Mouse (Mus musculus) neural tube, embryonic 12.5 days (tissue): Measurements from ENCODE around the gene Tex29. TPM values are rescaled to one million over a fixed set of nuclear protein-coding genes. Genes with fewer than 3 reads are reported as not detected.

Experiments used
- ATAC-seq: fragments of 200-750 bp; cut with Nextera tagmentation; 2 replicates; pipeline ENCODE4 v1.8.0; 2017; ENCODE audit warnings: low read depth, mild to moderate bottlenecking, moderate TSS enrichment, moderate library complexity; ENCODE audit not compliant: low FRiP score
- H3K27ac ChIP-seq: fragments of 300-500 bp; sonication (generic); 2 replicates; pipeline ENCODE4 v1.5.1; 2016
- H3K27me3 ChIP-seq: fragments of 300-500 bp; sonication (generic); replicated peaks from 2 replicates; pipeline ENCODE4 v1.6.1; 2016; ENCODE audit warnings: mild to moderate bottlenecking
- H3K36me3 ChIP-seq: fragments of 300-500 bp; sonication (generic); 2 replicates; pipeline ENCODE4 v1.6.1; 2016; ENCODE audit warnings: mild to moderate bottlenecking
- H3K4me1 ChIP-seq: fragments of 300-500 bp; sonication (generic); 2 replicates; pipeline ENCODE4 v1.6.1; 2016
- H3K4me2 ChIP-seq: fragments of 300-500 bp; sonication (generic); replicated peaks from 2 replicates; pipeline ENCODE4 v1.6.1; 2016; ENCODE audit warnings: mild to moderate bottlenecking
- H3K4me3 ChIP-seq: fragments of 300-500 bp; sonication (generic); 2 replicates; pipeline ENCODE4 v1.5.1; 2016
- H3K9ac ChIP-seq: fragments of 300-500 bp; sonication (generic); 2 replicates; pipeline ENCODE4 v1.6.1; 2016; ENCODE audit warnings: mild to moderate bottlenecking
- H3K9me3 ChIP-seq: fragments of 300-500 bp; sonication (generic); 2 replicates; pipeline ENCODE4 v1.6.1; 2016; ENCODE audit warnings: mild to moderate bottlenecking
- WGBS: fragments of 180-500 bp; shearing (Covaris S2); methylation state at CpG from one replicate; pipeline ENCODE4 v1.1.7; 2016; 5-methylcytosine and 5-hydroxymethylcytosine counted together
- polyA plus RNA-seq: library from polyadenylated mRNA; unstranded; fragments of >200 nt; fragmentation: Nextera tagmentation; extraction: Ambion mirVana; gene quantifications from 2 replicates; pipeline ENCODE4 v1.2.1, GENCODE M21; 2016

Gene Tex29
- polyA plus RNA-seq, 1 experiment from 2014 or later = 0.24 TPM

DNA sequence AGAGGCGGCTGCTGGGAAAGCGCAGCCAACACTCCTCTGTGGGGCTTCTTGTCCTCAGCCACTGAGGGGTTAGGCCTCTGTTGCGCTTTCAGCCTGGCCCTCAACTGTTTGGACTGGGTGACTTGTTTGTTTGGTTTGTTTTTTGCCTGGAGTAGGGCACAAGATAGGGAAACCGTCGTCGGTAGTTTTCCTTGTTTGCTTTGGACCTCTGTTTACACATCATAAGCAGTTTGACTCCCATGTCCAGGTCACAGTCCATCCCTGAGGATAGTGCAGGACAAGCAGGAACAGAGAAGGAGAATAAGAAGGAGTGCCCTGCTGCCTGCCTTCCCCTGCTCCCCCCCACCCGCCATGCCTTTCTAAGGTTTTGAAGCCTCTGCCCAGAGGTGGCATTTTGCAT is 26.5 kb upstream of the Tex29 start:
- no peaks in the 10 kb centered on the region for H3K27me3 ChIP-seq
- no peaks in the 10 kb centered on the region for H3K9me3 ChIP-seq
- H3K4me2 ChIP-seq = no peak overlapping the region
- H3K4me1 ChIP-seq = no peaks in the 10 kb centered on the region
- H3K4me3 ChIP-seq = no peak overlapping the region
- peaks cover 95% of the 10 kb centered on the region for H3K36me3 ChIP-seq
- ATAC-seq = no peak
- no peak overlapping the region for H3K27ac ChIP-seq
- 84% methylated on average over 7 of the region's 7 CpGs for WGBS
- H3K9ac ChIP-seq = no peak overlapping the region

DNA sequence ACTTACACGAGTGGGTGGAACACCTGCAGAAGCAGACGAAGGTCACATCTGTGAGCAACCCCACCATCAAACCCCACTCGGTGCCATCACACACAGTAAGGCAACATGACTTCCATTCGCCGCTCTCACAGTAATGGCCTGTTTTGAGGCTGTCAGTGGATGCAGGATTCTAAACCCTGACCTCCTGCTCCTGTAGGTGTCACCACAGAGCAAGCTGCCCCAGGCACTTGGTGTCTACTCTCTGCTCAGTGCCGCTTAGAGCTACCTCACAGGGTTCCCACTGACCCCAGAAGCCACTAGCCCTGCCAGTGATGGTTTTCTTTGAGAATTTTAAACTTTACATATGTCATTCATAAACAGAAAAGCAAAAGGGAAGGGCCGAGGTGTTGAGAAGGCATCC is 25.1 kb upstream of the Tex29 start:
- Histone ChIP-seq H3K36me3 (peaks cover 95% of the 10 kb centered on the region), H3K27ac (no peak overlapping the region), H3K4me3 (no peak overlapping the region), H3K4me1 (no peaks in the 10 kb centered on the region), H3K4me2 (no peak overlapping the region), H3K9ac (no peak overlapping the region), H3K27me3 (no peaks in the 10 kb centered on the region), H3K9me3 (no peaks in the 10 kb centered on the region)
- 83% methylated on average over 7 of the region's 7 CpGs for WGBS
- ATAC-seq = no peak

DNA sequence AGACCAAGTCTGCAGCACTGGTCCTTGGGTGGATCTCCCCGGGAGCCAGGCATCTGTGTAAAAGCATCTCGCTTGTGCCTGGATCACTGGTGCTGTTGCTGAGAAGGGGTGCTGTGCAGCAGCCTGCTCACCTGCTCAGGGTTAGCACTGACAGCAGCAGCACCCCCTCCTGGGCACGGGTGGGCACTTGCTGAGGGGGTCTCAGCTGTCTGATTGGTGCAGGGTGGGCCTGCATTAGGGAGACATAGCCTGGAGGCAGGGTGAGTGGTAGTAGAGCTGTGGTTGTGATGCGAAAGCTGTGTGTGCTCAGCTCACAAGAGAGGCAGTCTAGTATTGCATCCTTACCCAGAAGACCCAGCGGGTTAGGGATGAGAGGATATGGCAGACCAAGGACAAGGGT is 20.1 kb upstream of the Tex29 start:
- Histone ChIP-seq H3K4me1 (no peaks in the 10 kb centered on the region), H3K9me3 (no peaks in the 10 kb centered on the region), H3K27me3 (no peaks in the 10 kb centered on the region), H3K9ac (no peak overlapping the region), H3K4me2 (no peak overlapping the region), H3K27ac (no peak overlapping the region), H3K36me3 (peaks cover 96% of the 10 kb centered on the region), H3K4me3 (no peak overlapping the region)
- 91% methylated on average over 5 of the region's 5 CpGs for WGBS
- no peak for ATAC-seq

DNA sequence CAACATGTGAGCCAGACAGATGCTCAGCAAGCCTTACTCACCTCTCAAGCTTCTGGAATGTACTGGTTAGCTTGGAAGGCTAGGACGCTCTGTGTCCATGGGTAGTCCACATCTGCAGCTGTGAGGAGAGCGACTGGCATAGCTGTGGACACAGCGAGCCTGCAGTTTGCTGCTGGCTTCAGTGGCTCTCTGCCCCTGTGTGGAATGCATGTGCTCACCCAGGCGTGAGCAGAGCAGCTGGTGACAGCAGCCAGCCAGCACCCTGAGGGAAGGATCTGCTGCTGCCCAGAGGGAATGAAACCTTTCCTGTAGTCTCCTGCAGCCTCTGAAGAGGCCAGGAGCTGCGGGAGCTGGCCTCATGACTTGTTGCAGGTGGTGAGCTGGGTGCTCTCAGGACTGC is 19.7 kb upstream of the Tex29 start:
- ATAC-seq = no peak
- peaks cover 96% of the 10 kb centered on the region for H3K36me3 ChIP-seq

DNA sequence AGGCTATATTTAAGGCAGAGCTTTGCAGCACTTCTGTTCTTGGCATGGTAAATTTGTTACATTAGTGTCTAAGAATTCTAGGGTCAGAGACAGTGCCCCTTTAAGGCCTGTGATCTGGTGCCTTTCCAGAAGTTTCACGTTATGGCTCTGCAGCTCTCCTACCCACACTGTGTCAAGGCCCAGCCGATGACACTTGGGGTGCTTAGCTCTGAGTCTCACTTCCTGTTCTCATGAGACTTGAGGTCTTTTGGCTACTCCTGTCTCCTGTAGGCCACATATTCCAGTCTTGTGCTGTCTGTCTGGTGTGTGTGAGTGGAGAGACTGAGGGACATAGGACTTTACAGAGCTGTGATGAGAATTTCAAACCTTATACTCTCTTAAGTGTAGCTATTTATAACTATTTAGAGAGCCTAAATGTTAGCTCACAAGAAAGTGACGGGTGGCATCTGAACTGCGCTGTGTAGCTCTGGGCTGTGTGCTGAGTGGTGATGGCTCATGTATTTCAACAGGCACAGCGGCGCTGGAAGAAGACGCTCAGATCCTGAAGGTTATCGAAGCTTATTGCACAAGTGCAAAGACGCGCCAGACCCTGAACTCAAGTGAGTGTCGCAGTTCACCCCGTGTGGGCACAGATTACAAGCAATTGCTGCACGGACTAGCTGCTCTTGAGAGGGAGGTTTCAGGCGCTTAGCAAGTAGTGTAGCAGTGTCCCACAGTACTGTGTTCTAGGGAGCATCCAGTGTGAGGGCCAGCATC is 18.6 kb upstream of the Tex29 start:
- Histone ChIP-seq H3K4me3 (no peak overlapping the region), H3K4me2 (no peak overlapping the region), H3K4me1 (no peaks in the 10 kb centered on the region), H3K9ac (no peak overlapping the region), H3K27me3 (no peaks in the 10 kb centered on the region), H3K27ac (no peak overlapping the region), H3K36me3 (peaks cover 96% of the 10 kb centered on the region), H3K9me3 (no peaks in the 10 kb centered on the region)
- no peak for ATAC-seq
- 95% methylated on average over 14 of the region's 14 CpGs for WGBS

More for the DNA sequence above, 19.7 kb upstream of the Tex29 start:
- no peak overlapping the region for H3K27ac ChIP-seq
- H3K4me3 ChIP-seq = no peak overlapping the region
- no peak overlapping the region for H3K4me2 ChIP-seq
- WGBS = 86% methylated on average over 5 of the region's 5 CpGs
- H3K9me3 ChIP-seq = no peaks in the 10 kb centered on the region
- no peak overlapping the region for H3K9ac ChIP-seq
- H3K27me3 ChIP-seq = no peaks in the 10 kb centered on the region
- H3K4me1 ChIP-seq = no peaks in the 10 kb centered on the region

DNA sequence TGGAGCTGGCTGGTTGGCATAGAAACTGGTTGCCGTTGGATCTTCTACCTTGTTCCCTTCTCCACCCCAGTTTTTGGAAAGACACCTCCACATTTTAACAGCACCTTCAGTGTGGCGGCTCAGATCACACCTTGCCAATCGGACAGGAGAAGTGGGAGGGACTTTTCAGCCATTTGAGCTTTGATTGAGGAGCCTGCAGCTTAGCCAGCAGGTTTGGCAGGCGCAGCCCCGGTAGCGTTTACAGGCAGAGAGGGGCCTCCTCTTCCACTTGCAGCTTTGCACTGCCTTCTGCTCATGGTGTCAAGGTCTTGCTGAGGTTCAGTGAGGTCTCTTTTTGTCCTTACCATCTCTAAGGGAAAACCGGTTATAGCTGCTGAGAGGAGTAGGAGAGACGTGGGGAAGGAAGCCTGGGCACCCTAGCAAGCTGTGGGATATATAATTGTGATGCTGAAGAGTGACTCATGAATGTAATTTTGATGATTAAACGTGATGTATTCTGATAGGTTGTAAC is 17.7 kb upstream of the Tex29 start:
- 83% methylated on average over 9 of the region's 9 CpGs for WGBS
- Histone ChIP-seq H3K27ac (no peak overlapping the region), H3K4me3 (no peak overlapping the region), H3K9ac (no peak overlapping the region), H3K4me1 (no peaks in the 10 kb centered on the region), H3K4me2 (no peak overlapping the region), H3K9me3 (no peaks in the 10 kb centered on the region), H3K27me3 (no peaks in the 10 kb centered on the region), H3K36me3 (peaks cover 96% of the 10 kb centered on the region)
- no peak for ATAC-seq

DNA sequence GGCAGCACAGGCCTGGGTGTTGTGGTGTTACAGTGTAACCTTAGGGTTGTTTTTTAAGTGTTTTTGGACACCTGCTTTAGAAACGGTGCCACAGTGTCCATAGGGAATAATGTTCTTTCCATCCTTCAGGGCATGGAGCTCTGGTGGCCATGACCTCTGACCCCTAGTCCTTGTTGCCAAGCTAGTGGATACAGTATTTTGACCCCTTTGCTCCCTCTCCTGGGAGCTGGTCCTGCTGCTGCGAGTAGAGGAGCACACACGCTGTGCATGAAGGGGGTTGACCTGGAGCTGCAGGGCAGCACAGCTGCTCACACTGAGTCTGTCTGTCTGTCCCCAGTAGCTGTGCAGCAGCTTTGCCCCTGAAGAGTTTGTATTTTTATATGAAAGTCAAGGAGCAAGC is 14.5 kb upstream of the Tex29 start:
- H3K4me1 ChIP-seq = peaks cover 9% of the 10 kb centered on the region
- H3K9me3 ChIP-seq = no peaks in the 10 kb centered on the region
- H3K9ac ChIP-seq = no peak overlapping the region
- ATAC-seq = no peak
- 56% methylated on average over 3 of the region's 3 CpGs for WGBS
- peaks cover 75% of the 10 kb centered on the region for H3K36me3 ChIP-seq
- no peak overlapping the region for H3K27ac ChIP-seq
- H3K4me2 ChIP-seq = no peak overlapping the region
- no peaks in the 10 kb centered on the region for H3K27me3 ChIP-seq
- no peak overlapping the region for H3K4me3 ChIP-seq

DNA sequence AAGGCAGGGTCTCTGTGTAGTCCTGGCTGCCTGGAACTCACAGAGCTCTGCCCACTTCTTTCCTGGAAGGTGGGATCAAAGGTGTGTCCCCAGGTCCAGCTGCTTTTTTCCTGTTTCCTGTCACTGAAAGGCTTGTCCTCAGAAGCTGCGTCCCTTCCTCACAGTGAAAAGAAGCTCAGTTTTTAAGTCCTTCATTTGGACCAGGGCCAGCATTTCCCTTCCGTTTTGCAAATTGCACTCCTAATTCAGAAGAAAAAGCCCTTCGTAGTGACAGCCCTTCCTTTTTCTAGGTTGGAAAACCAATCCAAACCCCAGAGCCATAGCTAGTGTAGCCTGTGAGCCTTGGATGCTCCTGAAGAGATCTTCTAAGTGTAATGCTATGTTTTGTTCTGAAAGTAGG is 13.0 kb upstream of the Tex29 start:
- Histone ChIP-seq H3K9me3 (no peaks in the 10 kb centered on the region), H3K27me3 (no peaks in the 10 kb centered on the region), H3K4me2 (no peak overlapping the region), H3K27ac (no peak overlapping the region), H3K36me3 (peaks cover 65% of the 10 kb centered on the region), H3K4me1 (peaks cover 9% of the 10 kb centered on the region), H3K4me3 (no peak overlapping the region), H3K9ac (no peak overlapping the region)
- WGBS = 83% methylated on average over 3 of the region's 3 CpGs
- ATAC-seq = no peak

DNA sequence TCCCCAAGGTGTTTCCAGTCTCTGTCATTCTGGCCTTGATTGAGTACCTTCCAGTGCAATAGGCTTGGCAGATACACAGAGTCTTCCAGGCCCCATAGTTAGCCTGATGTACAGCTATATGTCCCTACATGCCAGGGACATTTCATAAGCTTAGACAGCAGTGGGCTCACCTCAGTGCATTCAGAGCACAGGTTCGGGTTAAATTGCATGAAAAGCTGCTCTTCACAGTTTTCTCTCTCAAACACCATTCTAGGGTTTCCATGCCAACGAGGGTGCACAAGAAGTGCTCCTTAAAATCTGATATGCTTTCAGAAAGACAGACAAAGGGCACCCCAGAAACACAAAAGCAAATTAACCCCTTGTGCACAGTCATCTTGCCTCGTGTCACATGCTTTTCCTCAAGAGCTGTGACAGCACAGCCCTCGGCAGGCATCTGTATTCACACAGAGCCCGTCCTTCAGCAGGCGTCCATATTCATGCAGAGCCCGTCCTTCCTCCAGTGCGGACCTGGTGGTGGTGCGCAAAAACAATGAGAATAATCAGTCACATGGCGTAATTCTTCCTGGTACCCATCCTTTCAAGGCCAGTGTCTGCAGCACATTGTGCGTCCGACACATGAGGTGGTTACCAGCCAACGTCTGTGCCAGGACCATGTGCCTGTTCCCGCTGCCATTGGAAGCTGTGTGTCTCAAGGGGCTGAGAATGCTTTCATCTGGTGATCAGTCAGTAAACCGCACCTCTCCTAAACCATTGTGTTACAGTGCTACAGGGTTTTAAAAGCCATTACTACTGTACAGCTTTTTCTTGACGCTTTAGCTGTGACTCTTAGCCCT is 9.8 kb upstream of the Tex29 start:
- H3K27ac ChIP-seq = no peak overlapping the region
- peaks cover 67% of the 10 kb centered on the region for H3K36me3 ChIP-seq
- H3K4me2 ChIP-seq = no peak overlapping the region
- 42% methylated on average over 16 of the region's 16 CpGs for WGBS
- no peak overlapping the region for H3K9ac ChIP-seq
- H3K9me3 ChIP-seq = no peaks in the 10 kb centered on the region
- H3K27me3 ChIP-seq = no peaks in the 10 kb centered on the region
- H3K4me1 ChIP-seq = peaks cover 9% of the 10 kb centered on the region
- H3K4me3 ChIP-seq = no peak overlapping the region
- ATAC-seq = 0 out of 2 replicates have a peak, but pooled peaks have one; percentile 21

DNA sequence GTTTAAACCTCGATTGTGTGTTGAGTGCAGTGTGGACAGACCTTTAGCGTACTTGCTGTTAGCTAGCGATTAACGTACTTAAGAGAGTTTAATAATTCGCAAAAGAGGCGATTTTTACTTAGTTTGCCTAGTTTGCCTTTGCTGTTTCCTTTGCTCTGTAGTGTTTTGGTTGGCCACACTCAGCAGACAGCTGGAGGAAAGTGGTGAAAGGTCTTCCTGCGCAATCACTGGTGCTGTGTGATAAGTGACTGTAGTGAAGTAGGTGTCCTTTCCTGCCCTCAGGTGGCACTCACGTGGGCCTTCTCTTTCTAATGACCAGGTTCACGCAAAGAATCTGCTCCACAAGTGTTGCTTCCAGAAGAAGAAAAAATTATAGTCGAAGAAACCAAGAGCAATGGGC is 9.1 kb upstream of the Tex29 start:
- peaks cover 66% of the 10 kb centered on the region for H3K36me3 ChIP-seq

DNA sequence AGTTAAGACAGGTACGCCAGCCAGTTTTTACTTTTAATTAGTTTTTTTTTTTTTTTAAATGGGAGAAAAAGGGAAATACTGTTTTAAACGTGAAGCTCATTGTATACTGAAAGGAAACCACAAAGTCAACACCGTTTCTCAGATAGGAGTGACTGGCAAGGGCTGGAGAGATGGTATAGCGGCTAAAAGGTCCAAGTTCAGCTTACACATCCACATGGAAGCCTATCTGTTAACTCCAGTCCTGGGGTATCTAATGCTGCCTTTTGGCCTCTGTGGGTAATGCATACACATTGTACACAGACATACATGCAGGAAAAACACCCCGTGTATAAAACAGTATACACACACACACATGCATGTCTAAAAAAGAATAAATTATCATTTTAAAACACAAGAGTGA is 8.3 kb upstream of the Tex29 start:
- no peak overlapping the region for H3K4me3 ChIP-seq
- H3K9me3 ChIP-seq = no peaks in the 10 kb centered on the region
- H3K27ac ChIP-seq = no peak overlapping the region
- H3K9ac ChIP-seq = no peak overlapping the region
- peaks cover 9% of the 10 kb centered on the region for H3K4me1 ChIP-seq
- H3K4me2 ChIP-seq = no peak overlapping the region
- WGBS = 87% methylated on average over 5 of the region's 5 CpGs
- no peak for ATAC-seq
- H3K36me3 ChIP-seq = peaks cover 59% of the 10 kb centered on the region
- H3K27me3 ChIP-seq = no peaks in the 10 kb centered on the region

More for the DNA sequence above, 9.1 kb upstream of the Tex29 start:
- Histone ChIP-seq H3K9me3 (no peaks in the 10 kb centered on the region), H3K4me2 (no peak overlapping the region), H3K4me1 (peaks cover 9% of the 10 kb centered on the region), H3K27me3 (no peaks in the 10 kb centered on the region), H3K27ac (no peak overlapping the region), H3K9ac (no peak overlapping the region), H3K4me3 (no peak overlapping the region)
- ATAC-seq = no peak
- 95% methylated on average over 10 of the region's 10 CpGs for WGBS

DNA sequence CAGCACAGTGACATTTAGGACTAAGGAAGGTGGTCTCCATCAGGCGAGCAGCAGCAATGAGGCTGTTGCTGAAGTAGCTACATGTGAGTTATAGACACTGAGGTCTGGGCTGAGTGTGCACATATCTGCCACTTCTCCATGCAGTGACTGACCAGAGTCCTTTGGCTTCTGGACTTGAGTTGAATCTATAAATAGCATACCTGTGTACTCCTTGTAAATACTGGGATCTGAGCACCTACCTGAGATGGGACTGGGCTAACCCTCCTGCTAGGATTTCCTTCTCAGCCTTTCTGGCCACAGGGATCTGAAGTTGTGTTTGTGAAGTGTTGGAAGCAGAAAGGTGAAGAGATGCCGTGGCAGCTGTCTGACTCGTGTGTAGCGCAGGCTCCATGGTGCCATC is 7.1 kb upstream of the Tex29 start:
- ATAC-seq = no peak
- Histone ChIP-seq H3K4me1 (peaks cover 9% of the 10 kb centered on the region), H3K4me3 (no peak overlapping the region), H3K4me2 (no peak overlapping the region), H3K9me3 (no peaks in the 10 kb centered on the region), H3K27ac (no peak overlapping the region), H3K9ac (no peak overlapping the region), H3K36me3 (peaks cover 49% of the 10 kb centered on the region), H3K27me3 (no peaks in the 10 kb centered on the region)
- WGBS = 93% methylated on average over 4 of the region's 4 CpGs
